Mouse (Mus musculus): Measurements from ENCODE around the gene Dpm1.

GRCm38 (mm10) chr2:168198421-168198820, 32.0 kb downstream of the Dpm1 start:
- TF ChIP-seq FLI1 (IDR thresholded peaks at IDR 0.05; ENCODE audit: low read length) = no peak
- no peak for TF ChIP-seq GATA1 (IDR thresholded peaks at IDR 0.05; ENCODE audit: borderline replicate concordance, low read length)

All from megakaryocyte, embryonic 14.5 days (primary cell).